8 mouse cellular contexts compared by ENCODE assay signal in genomic region chr4:131873293-131874168, GRCm38 (mm10). TPM values are rescaled to one million over a fixed set of nuclear protein-coding genes. Genes with fewer than 3 reads are reported as not detected.
DNase-seq lines count a peak whose midpoint lies in the region; ATAC-seq and TF ChIP-seq lines count a peak whose summit lies in the region.

Srsf4 (plus strand) TSS chr4:131873617.

- DNase-seq in c-Kit-negative CD71-positive TER-119-positive erythroid progenitor cells, embryonic 14.5 days (ENCODE audit: low read depth, low spot score): peak; percentile 88
- DNase-seq in forebrain, embryonic 10.5 days (ENCODE audit: extremely low spot score, low spot score): peak; percentile 96
- peak; percentile 95 to 98 for DNase-seq in kidney, postnatal 25 days
- DNase-seq in liver, embryonic 14.5 days (ENCODE audit: low read depth in 3 of 3, low spot score in 3 of 3): peak; percentile 89 to 92 (median 90)
- peak; percentile 99 for DNase-seq in neural tube, embryonic 11.5 days (ENCODE audit: low spot score)
- DNase-seq in stomach, postnatal 0 days (ENCODE audit: low spot score): peak; percentile 99

- H3K27me3 ChIP-seq in forebrain, embryonic 10.5 days (ENCODE audit: poor library complexity, severe bottlenecking): no peaks in the 10 kb centered on the region
- no peaks in the 10 kb centered on the region for H3K27me3 ChIP-seq in heart, embryonic 15.5 days
- no peaks in the 10 kb centered on the region for H3K27me3 ChIP-seq in liver, embryonic 14.5 days (ENCODE audit: control insufficient read depth, insufficient read depth, low read length)
- no peaks in the 10 kb centered on the region for H3K27me3 ChIP-seq in neural tube, embryonic 11.5 days (ENCODE audit: control insufficient read depth, insufficient read depth, low read length)
- H3K27me3 ChIP-seq in stomach, postnatal 0 days (ENCODE audit: control insufficient read depth, insufficient read depth, low read length): no peaks in the 10 kb centered on the region

- peak within 1 kb of the TSS; percentile 82 for H3K4me2 ChIP-seq in heart, embryonic 15.5 days
- peak within 1 kb of the TSS; percentile 95 for H3K4me2 ChIP-seq in liver, embryonic 14.5 days (ENCODE audit: low read depth)
- H3K4me2 ChIP-seq in neural tube, embryonic 11.5 days (ENCODE audit: low read depth): peak within 1 kb of the TSS; percentile 90
- H3K4me2 ChIP-seq in stomach, postnatal 0 days (replicated peaks; ENCODE audit: low read depth): peak within 1 kb of the TSS; percentile 95

- TF ChIP-seq CTCF in liver, embryonic 14.5 days (IDR thresholded peaks at IDR 0.05; ENCODE audit: low read depth): no peak
- no peak for TF ChIP-seq CTCF in stomach, postnatal 0 days (IDR thresholded peaks at IDR 0.05; ENCODE audit: low read depth)

- peak within 1 kb of the TSS; percentile 96 for H3K4me3 ChIP-seq in forebrain, embryonic 10.5 days
- H3K4me3 ChIP-seq in heart, embryonic 15.5 days: peak within 1 kb of the TSS; percentile 100
- peak within 1 kb of the TSS; percentile 86 to 87 for H3K4me3 ChIP-seq in liver, embryonic 14.5 days (ENCODE audit: insufficient read depth in 1 of 2, low read depth in 2 of 2, low read length in 2 of 2)
- peak within 1 kb of the TSS; percentile 97 for H3K4me3 ChIP-seq in neural tube, embryonic 11.5 days (ENCODE audit: low read depth, low read length)
- peak within 1 kb of the TSS; percentile 100 for H3K4me3 ChIP-seq in stomach, postnatal 0 days (ENCODE audit: low read depth, low read length)

- WGBS in forebrain, embryonic 10.5 days: under 1% methylated on average over 114 of the region's 116 CpGs
- under 1% methylated on average over 98 of the region's 116 CpGs for WGBS in heart, embryonic 15.5 days
- WGBS in liver, embryonic 14.5 days (ENCODE audit: insufficient replicate concordance): under 1% methylated on average over 84 of the region's 116 CpGs
- under 1% methylated on average over 69 of the region's 116 CpGs for WGBS in neural tube, embryonic 11.5 days
- WGBS in stomach, postnatal 0 days: 0% methylated on average over 52 of the region's 116 CpGs

- H3K9me3 ChIP-seq in forebrain, embryonic 10.5 days: no peaks in the 10 kb centered on the region
- H3K9me3 ChIP-seq in heart, embryonic 15.5 days (replicated peaks): no peaks in the 10 kb centered on the region
- no peaks in the 10 kb centered on the region for H3K9me3 ChIP-seq in liver, embryonic 14.5 days (ENCODE audit: control insufficient read depth, low read length)
- no peaks in the 10 kb centered on the region for H3K9me3 ChIP-seq in neural tube, embryonic 11.5 days (ENCODE audit: control insufficient read depth, low read length)
- H3K9me3 ChIP-seq in stomach, postnatal 0 days (ENCODE audit: control insufficient read depth, low read length): no peaks in the 10 kb centered on the region

- peak within 1 kb of the TSS; percentile 100 for H3K9ac ChIP-seq in heart, embryonic 15.5 days
- peak within 1 kb of the TSS; percentile 99 for H3K9ac ChIP-seq in liver, embryonic 14.5 days (replicated peaks)
- H3K9ac ChIP-seq in neural tube, embryonic 11.5 days (ENCODE audit: low read length): peak within 1 kb of the TSS; percentile 100
- peak within 1 kb of the TSS; percentile 100 for H3K9ac ChIP-seq in stomach, postnatal 0 days (ENCODE audit: low read length)

- ATAC-seq in CD4-positive, CD25-positive, alpha-beta regulatory T cell, adult 4 months: peak; percentile 93
- peak; percentile 95 for ATAC-seq in heart, embryonic 15.5 days (replicated peaks; ENCODE audit: insufficient number of reproducible peaks, insufficient read depth, low FRiP score, low read depth)
- peak; percentile 92 for ATAC-seq in liver, embryonic 14.5 days (ENCODE audit: insufficient read depth)
- ATAC-seq in neural tube, embryonic 11.5 days (ENCODE audit: insufficient read depth, low FRiP score, low TSS enrichment): peak; percentile 91
- ATAC-seq in stomach, postnatal 0 days (ENCODE audit: low FRiP score, low TSS enrichment): peak; percentile 96

- peak; percentile 54; the same call in 1 of the 2 replicates for TF ChIP-seq EP300 in liver, embryonic 14.5 days (IDR thresholded peaks at IDR 0.05; ENCODE audit: low read depth)
- TF ChIP-seq EP300 in stomach, postnatal 0 days (optimal IDR thresholded peaks at IDR 0.05): peak; percentile 39

- H3K36me3 ChIP-seq in forebrain, embryonic 10.5 days (replicated peaks): peaks cover 19% of the 10 kb centered on the region
- H3K36me3 ChIP-seq in heart, embryonic 15.5 days: no peaks in the 10 kb centered on the region
- H3K36me3 ChIP-seq in liver, embryonic 14.5 days (replicated peaks; ENCODE audit: control insufficient read depth, insufficient read depth, low read depth): peaks cover 4% of the 10 kb centered on the region
- no peaks in the 10 kb centered on the region for H3K36me3 ChIP-seq in neural tube, embryonic 11.5 days (ENCODE audit: control insufficient read depth, insufficient read depth, low read length)
- H3K36me3 ChIP-seq in stomach, postnatal 0 days (ENCODE audit: control insufficient read depth, insufficient read depth, low read length): no peaks in the 10 kb centered on the region

- peak within 1 kb of the TSS; percentile 100 for H3K27ac ChIP-seq in forebrain, embryonic 10.5 days
- peak within 1 kb of the TSS; percentile 100 for H3K27ac ChIP-seq in heart, embryonic 15.5 days
- peak within 1 kb of the TSS; percentile 75 for H3K27ac ChIP-seq in liver, embryonic 14.5 days
- peak within 1 kb of the TSS; percentile 99 for H3K27ac ChIP-seq in neural tube, embryonic 11.5 days (ENCODE audit: low read depth, low read length)
- H3K27ac ChIP-seq in stomach, postnatal 0 days (replicated peaks): peak within 1 kb of the TSS; percentile 100

- H3K4me1 ChIP-seq in forebrain, embryonic 10.5 days: peaks cover 48% of the 10 kb centered on the region
- peaks cover 40% of the 10 kb centered on the region for H3K4me1 ChIP-seq in heart, embryonic 15.5 days (replicated peaks)
- peaks cover 21 to 27% of the 10 kb centered on the region in 2 experiments for H3K4me1 ChIP-seq in liver, embryonic 14.5 days (replicated peaks; ENCODE audit: control insufficient read depth in 2 of 2, insufficient read depth in 2 of 2, low read length in 1 of 2)
- peaks cover 17% of the 10 kb centered on the region for H3K4me1 ChIP-seq in neural tube, embryonic 11.5 days (ENCODE audit: control insufficient read depth, insufficient read depth, low read length)
- peaks cover 4% of the 10 kb centered on the region; the same call in 1 of the 2 replicates for H3K4me1 ChIP-seq in stomach, postnatal 0 days (replicated peaks; ENCODE audit: control insufficient read depth, insufficient read depth)

RNA-seq across cellular contexts. Expression of gene Srsf4, which starts in this region (rescaled TPM):
- 10 to 100 TPM in 1 of 2 experiments, 1 to 10 TPM in 1; 6.7 to 13.2 TPM for polyA plus RNA-seq in CD4-positive, CD25-positive, alpha-beta regulatory T cell, adult 4 months (2017; shearing (Covaris generic))
- 152 and 155 TPM in 2 replicates for polyA plus RNA-seq in forebrain, embryonic 10.5 days (2016; fragmentation: Nextera tagmentation; extraction: Ambion mirVana)
- 64.8 and 76.3 TPM in 2 replicates for polyA plus RNA-seq in heart, embryonic 15.5 days (2015; fragmentation: Nextera tagmentation; extraction: Ambion mirVana)
- 35.3 and 43.4 TPM in 2 replicates for polyA plus RNA-seq in liver, embryonic 14.5 days (2012; rRNA removed)
- polyA plus RNA-seq in liver, embryonic 14.5 days (2014; fragmentation: Nextera tagmentation; extraction: Ambion mirVana): 45.3 and 55.7 TPM in 2 replicates
- 136 and 144 TPM in 2 replicates for polyA plus RNA-seq in neural tube, embryonic 11.5 days (2014; fragmentation: Nextera tagmentation; extraction: Ambion mirVana)
- 36.5 and 38.3 TPM in 2 replicates for polyA plus RNA-seq in stomach, postnatal 0 days (2015; fragmentation: Nextera tagmentation; extraction: Ambion mirVana)

Comparison
In these comparisons a context has a peak if more than half of its experiments do, and no peak if none do; other contexts are left out.
1. Peak in every context shown above with its lines: DNase-seq, ATAC-seq, H3K4me3 ChIP-seq and H3K27ac ChIP-seq.